Mouse (Mus musculus) urinary bladder, postnatal 14 days (tissue): ENCODE measurements around the gene Runx1.
A peak's percentile ranks its signal among the peaks of the same experiment; 100 is the strongest.

Experiments
- DNase-seq: peaks from one replicate; pipeline ENCODE4 v3.0.0; 2021; ENCODE audit warnings: low spot score

Gene Runx1

GRCm38 (mm10) chr16:92653816-92654215 is 172.1 kb downstream of the Runx1 start:
- DNase-seq: peak; percentile 53

GRCm38 (mm10) chr16:92651256-92651655 is 174.7 kb downstream of the Runx1 start:
- DNase-seq: no peak

GRCm38 (mm10) chr16:92646153-92646552 is 179.8 kb downstream of the Runx1 start:
- DNase-seq: no peak

- peak; percentile 81 for DNase-seq
Measured at GRCm38 (mm10) chr16:92645423-92646115, 180.4 kb downstream of the Runx1 start.

GRCm38 (mm10) chr16:92644718-92645422 is 181.1 kb downstream of the Runx1 start:
- peak; percentile 70 for DNase-seq

GRCm38 (mm10) chr16:92644315-92644714 is 181.6 kb downstream of the Runx1 start:
- no peak for DNase-seq

- no peak for DNase-seq
Measured at GRCm38 (mm10) chr16:92642283-92642682, 183.7 kb downstream of the Runx1 start.

GRCm38 (mm10) chr16:92641053-92641452 is 184.9 kb downstream of the Runx1 start:
- DNase-seq: no peak

GRCm38 (mm10) chr16:92639093-92639492 is 186.9 kb downstream of the Runx1 start:
- no peak for DNase-seq

GRCm38 (mm10) chr16:92637033-92637432 is 188.9 kb downstream of the Runx1 start:
- no peak for DNase-seq

- no peak for DNase-seq
Measured at GRCm38 (mm10) chr16:92632115-92632763, 193.7 kb downstream of the Runx1 start.

- DNase-seq: no peak
Measured at GRCm38 (mm10) chr16:92631637-92632036, 194.3 kb downstream of the Runx1 start.

GRCm38 (mm10) chr16:92630950-92631349 is 195.0 kb downstream of the Runx1 start:
- DNase-seq: no peak

GRCm38 (mm10) chr16:92629829-92630228 is 196.1 kb downstream of the Runx1 start:
- DNase-seq: no peak

GRCm38 (mm10) chr16:92627262-92627661 is 198.7 kb downstream of the Runx1 start:
- no peak for DNase-seq

- no peak for DNase-seq
Measured at GRCm38 (mm10) chr16:92623953-92624352, 202.0 kb downstream of the Runx1 start.

GRCm38 (mm10) chr16:92621859-92622258 is 204.1 kb downstream of the Runx1 start:
- no peak for DNase-seq

GRCm38 (mm10) chr16:92620841-92621518 is 205.0 kb downstream of the Runx1 start:
- peak; percentile 42 for DNase-seq

- DNase-seq: no peak
Measured at GRCm38 (mm10) chr16:92616839-92617238, 209.1 kb downstream of the Runx1 start.

GRCm38 (mm10) chr16:92615234-92615799 is 210.6 kb downstream of the Runx1 start:
- no peak for DNase-seq

GRCm38 (mm10) chr16:92612546-92612945 is 213.4 kb downstream of the Runx1 start:
- DNase-seq: no peak

GRCm38 (mm10) chr16:92611641-92612149 is 214.3 kb downstream of the Runx1 start:
- no peak for DNase-seq
